Mouse (Mus musculus) testis, adult 2 months (tissue): ENCODE results near the gene Gm20388. TPM values are rescaled to one million over a fixed set of nuclear protein-coding genes. Genes with fewer than 3 reads are reported as not detected.

ENCODE experiments used
- H3K27ac ChIP-seq: fragments of 200-500 bp; 2 replicates; pipeline ENCODE4 v1.5.1; 2012; ENCODE audit warnings: low read depth, low read length; ENCODE audit not compliant: control insufficient read depth, insufficient read depth
- H3K27me3 ChIP-seq: fragments of 200-500 bp; 2 replicates; pipeline ENCODE4 v1.6.1; 2012; ENCODE audit warnings: mild to moderate bottlenecking, low read length, moderate library complexity; ENCODE audit not compliant: control insufficient read depth, insufficient read depth
- H3K36me3 ChIP-seq: fragments of 200-500 bp; 2 replicates; pipeline ENCODE4 v1.6.1; 2012; ENCODE audit warnings: mild to moderate bottlenecking, low read length; ENCODE audit not compliant: control insufficient read depth, insufficient read depth
- H3K4me1 ChIP-seq: fragments of 200-500 bp; 2 replicates; pipeline ENCODE4 v1.6.1; 2012; ENCODE audit warnings: low read length; ENCODE audit not compliant: control insufficient read depth, insufficient read depth
- H3K4me3 ChIP-seq: fragments of 200-500 bp; 2 replicates; pipeline ENCODE4 v1.5.1; 2012; ENCODE audit warnings: low read depth, mild to moderate bottlenecking, low read length, moderate library complexity, mixed read lengths; ENCODE audit not compliant: control insufficient read depth
- CTCF ChIP-seq: fragments of 200-500 bp; IDR thresholded peaks from 2 replicates; pipeline ENCODE4 v1.5.1; 2012; ENCODE audit warnings: low read depth, mild to moderate bottlenecking, inconsistent platforms, low read length, moderate library complexity; ENCODE audit not compliant: control insufficient read depth, insufficient read depth, insufficient replicate concordance
- POLR2A ChIP-seq: fragments of 200-500 bp; IDR thresholded peaks from 2 replicates; pipeline ENCODE4 v1.6.1; 2012; ENCODE audit warnings: low read depth, mild to moderate bottlenecking, inconsistent platforms, low read length, moderate library complexity; ENCODE audit not compliant: control insufficient read depth
- polyA plus RNA-seq: library from polyadenylated mRNA; depleted of rRNA; stranded (reverse); fragments of >200 nt; gene quantifications from 2 replicates; pipeline ENCODE4 v1.2.3, GENCODE M21; 2012

Gm20388 gene
- polyA plus RNA-seq, 1 experiment, result 5.6 TPM

DNA sequence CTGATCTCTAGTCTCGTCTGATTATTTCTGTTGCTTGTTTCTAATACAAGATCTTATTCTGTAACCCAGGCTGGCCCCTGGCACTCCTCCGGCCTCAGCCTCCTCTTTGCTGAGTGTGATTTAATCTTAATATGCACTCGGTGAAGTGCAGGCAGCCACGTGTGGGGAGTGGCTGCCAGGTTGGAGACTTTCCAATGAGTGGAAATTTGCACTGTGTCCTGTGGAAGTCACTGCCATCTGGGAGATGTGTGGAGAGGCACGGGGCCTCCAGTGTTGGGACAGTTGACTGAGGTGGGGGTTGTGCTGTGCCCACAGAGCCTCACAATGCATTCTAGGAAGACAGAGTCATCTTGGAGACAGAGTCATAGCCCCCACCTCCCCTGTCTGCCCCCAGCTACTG, 1871.9 kb downstream of the Gm20388 start:
- Histone ChIP-seq H3K27ac (no peak overlapping the region), H3K27me3 (no peaks in the 10 kb centered on the region), H3K4me1 (no peaks in the 10 kb centered on the region), H3K36me3 (no peaks in the 10 kb centered on the region), H3K4me3 (no peak overlapping the region)
- TF ChIP-seq CTCF (no peak), POLR2A (no peak)

GRCm38 (mm10) chr8:121786542-121786941, 1875.9 kb downstream of the Gm20388 start:
- no peak for TF ChIP-seq POLR2A
- TF ChIP-seq CTCF, result no peak
- H3K4me1 ChIP-seq, result no peaks in the 10 kb centered on the region
- H3K4me3 ChIP-seq, result no peak overlapping the region

DNA sequence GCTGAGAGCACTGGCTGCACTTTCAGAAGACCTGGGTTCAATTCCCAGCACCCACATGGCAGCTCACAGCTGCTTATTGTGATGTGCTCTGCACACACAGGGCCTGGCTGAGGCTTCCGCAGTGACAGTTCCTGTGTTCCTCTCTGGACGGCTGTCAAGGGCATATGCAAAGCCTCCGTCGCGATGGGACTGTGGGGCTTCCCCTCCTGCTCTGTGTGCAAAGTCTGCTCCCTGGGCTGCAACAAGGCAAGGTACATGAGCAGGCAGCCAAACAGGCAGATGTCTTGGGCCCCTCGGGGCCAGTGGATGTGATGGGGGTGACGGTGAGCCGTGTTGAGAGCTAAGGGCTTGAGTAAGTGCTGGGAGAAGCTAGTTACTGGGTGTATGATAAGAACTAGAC, 1878.1 kb downstream of the Gm20388 start:
- H3K36me3 ChIP-seq, result no peaks in the 10 kb centered on the region
- H3K27me3 ChIP-seq, result no peaks in the 10 kb centered on the region
- TF ChIP-seq CTCF, result no peak
- no peak for TF ChIP-seq POLR2A
- H3K27ac ChIP-seq, result no peak overlapping the region
- H3K4me3 ChIP-seq, result no peak overlapping the region
- H3K4me1 ChIP-seq, result no peaks in the 10 kb centered on the region

More at GRCm38 (mm10) chr8:121786542-121786941, 1875.9 kb downstream of the Gm20388 start:
- no peaks in the 10 kb centered on the region for H3K36me3 ChIP-seq
- no peaks in the 10 kb centered on the region for H3K27me3 ChIP-seq
- no peak overlapping the region for H3K27ac ChIP-seq

DNA sequence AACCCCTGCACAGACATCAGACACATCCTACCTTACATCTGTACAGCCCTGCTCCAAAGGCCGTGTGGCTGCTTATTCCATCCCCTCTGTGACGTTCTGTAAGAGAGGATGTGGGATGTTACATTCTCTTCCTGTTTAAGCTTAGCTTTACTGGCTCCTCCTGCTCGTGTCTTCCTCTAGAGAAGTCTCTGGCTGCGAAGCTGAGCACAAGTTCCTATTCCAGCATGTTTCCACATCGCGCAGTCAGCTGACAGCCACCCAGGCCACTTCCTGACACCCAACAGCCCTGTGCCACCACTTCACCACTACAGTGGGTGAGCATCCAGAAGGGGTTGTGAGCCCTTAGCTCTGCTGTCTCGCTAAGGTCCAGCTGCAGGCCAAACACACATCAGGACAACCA, 1881.5 kb downstream of the Gm20388 start:
- Histone ChIP-seq H3K36me3 (no peaks in the 10 kb centered on the region), H3K27ac (no peak overlapping the region), H3K27me3 (no peaks in the 10 kb centered on the region), H3K4me3 (no peak overlapping the region), H3K4me1 (no peaks in the 10 kb centered on the region)
- TF ChIP-seq POLR2A (no peak), CTCF (no peak)

- Histone ChIP-seq H3K4me1 (no peaks in the 10 kb centered on the region), H3K4me3 (no peak overlapping the region), H3K27ac (no peak overlapping the region), H3K36me3 (no peaks in the 10 kb centered on the region), H3K27me3 (no peaks in the 10 kb centered on the region)
- TF ChIP-seq POLR2A (no peak), CTCF (no peak)
Measured at GRCm38 (mm10) chr8:121792627-121793026, 1882.0 kb downstream of the Gm20388 start.

DNA sequence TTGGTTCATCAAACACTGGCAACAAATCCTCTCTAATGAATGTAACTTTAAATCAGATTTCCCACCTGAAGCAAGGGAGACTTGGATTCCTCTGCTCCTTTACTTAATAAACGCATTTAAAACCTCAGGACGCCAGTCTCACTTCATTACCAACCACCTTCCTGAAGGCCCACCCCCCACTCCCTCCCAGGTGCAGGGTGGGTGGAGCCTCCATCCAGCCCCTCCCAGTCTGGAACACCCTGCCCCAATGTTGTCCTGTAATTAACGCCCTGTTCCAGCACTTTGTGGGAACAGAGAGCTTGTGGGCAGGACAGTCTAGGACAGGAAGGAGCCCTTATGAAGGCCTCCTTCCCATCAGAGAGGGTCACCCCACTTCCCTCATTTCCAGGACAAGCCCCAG, 1883.5 kb downstream of the Gm20388 start:
- Histone ChIP-seq H3K27me3 (no peaks in the 10 kb centered on the region), H3K4me3 (no peak overlapping the region), H3K27ac (no peak overlapping the region), H3K36me3 (no peaks in the 10 kb centered on the region), H3K4me1 (no peaks in the 10 kb centered on the region)
- TF ChIP-seq POLR2A (no peak), CTCF (no peak)

DNA sequence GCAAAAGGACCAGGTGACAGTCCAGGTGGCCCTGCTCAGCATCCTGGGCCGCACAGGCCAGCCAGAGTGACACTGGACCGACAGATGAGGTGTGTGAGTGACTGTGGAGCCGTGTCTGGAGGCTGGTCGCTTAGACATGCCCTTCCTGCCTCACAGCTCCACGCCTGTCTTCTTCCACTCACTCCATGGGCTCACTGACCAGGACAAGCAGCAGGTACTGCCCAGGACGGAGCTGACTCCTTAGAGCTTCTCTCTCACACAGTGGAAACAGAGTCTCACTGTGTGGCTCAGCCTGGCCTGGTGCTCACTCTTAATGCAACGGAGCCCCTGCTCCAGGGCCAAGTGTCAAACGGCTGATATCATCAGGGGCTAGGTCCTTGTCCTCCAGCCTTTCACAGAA, 1884.8 kb downstream of the Gm20388 start:
- Histone ChIP-seq H3K27me3 (no peaks in the 10 kb centered on the region), H3K27ac (no peak overlapping the region), H3K4me1 (no peaks in the 10 kb centered on the region), H3K4me3 (no peak overlapping the region), H3K36me3 (no peaks in the 10 kb centered on the region; the same call in 1 of the 2 replicates)
- no peak for TF ChIP-seq CTCF
- TF ChIP-seq POLR2A, result no peak

DNA sequence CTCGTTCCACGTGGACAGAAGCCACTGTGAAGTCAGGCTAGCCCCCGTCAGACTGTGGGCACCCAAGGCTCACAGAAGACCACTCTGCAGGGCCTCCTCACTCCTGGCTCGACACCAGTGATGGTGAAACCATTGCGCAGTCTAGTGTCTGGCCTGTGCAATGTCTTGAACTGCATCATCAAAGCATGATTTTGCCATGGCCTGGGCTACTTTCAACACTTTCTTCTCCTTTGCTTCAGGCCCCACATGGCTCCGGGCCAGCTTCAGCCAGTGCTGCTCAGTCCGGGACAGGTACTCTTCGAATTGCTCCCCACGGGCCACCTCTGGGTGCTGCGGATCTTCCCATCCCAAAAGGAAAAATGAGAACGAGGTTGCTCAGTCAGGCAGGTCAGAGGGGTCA, 1885.8 kb downstream of the Gm20388 start:
- Histone ChIP-seq H3K27ac (no peak overlapping the region), H3K36me3 (no peaks in the 10 kb centered on the region; the same call in 1 of the 2 replicates), H3K4me3 (no peak overlapping the region), H3K4me1 (no peaks in the 10 kb centered on the region), H3K27me3 (no peaks in the 10 kb centered on the region)
- TF ChIP-seq POLR2A, result no peak
- no peak for TF ChIP-seq CTCF
